Mouse (Mus musculus) bone marrow macrophage, adult 2 months (primary cell): ENCODE results near the gene Ago1.

Source experiments
- CTCF ChIP-seq: IDR thresholded peaks from 2 replicates; pipeline ENCODE4 v1.5.1; 2012; ENCODE audit warnings: low read depth, mild to moderate bottlenecking, low read length, moderate library complexity
- POLR2A ChIP-seq: IDR thresholded peaks from 2 replicates; pipeline ENCODE4 v1.6.1; 2012; ENCODE audit warnings: mild to moderate bottlenecking, low read depth, low read length, borderline replicate concordance

DNA sequence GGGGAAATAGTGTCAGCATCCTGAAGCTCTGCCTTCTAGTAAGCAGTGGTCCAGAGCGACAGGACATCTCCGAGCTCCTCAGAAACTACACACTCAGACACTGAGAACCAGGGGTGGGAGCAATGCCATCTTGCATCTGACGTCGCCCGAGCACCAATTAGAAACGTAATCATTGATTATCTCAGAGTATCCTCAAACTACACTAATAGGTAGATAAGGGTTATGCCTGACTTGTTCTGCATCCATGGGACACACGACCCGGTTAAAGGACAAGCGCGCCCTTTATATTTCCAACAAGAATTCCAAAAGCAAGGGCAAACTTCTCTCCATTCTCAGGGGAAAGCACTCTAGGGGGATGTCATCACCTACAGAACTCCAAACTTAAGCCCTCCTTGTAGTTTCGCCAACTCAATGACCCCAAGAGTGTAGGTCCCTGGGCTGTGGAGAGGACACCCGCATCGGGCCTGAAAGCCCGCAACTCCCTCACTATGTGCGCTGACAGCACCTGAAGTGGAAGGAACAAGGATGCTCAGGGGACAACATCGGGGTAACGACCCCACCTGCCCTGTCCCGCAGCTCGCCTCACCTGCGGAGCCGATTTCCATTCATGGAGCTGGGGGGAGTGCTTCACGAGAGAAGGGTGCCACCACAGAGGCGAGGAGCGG, 39.6 kb downstream of the Ago1 start:
- no peak for TF ChIP-seq POLR2A
- no peak for TF ChIP-seq CTCF
